Mouse (Mus musculus): ENCODE data around the gene Gyg. TPM values are rescaled to one million over a fixed set of nuclear protein-coding genes. Genes with fewer than 3 reads are reported as not detected.
"Not testable (repeated sequence)": the region's sequence is repeated elsewhere in the genome, so short reads cannot be mapped to it uniquely, and the experiment has no call there.

Gene Gyg
- polyA plus RNA-seq, 1 experiment: 39.6 TPM

DNA sequence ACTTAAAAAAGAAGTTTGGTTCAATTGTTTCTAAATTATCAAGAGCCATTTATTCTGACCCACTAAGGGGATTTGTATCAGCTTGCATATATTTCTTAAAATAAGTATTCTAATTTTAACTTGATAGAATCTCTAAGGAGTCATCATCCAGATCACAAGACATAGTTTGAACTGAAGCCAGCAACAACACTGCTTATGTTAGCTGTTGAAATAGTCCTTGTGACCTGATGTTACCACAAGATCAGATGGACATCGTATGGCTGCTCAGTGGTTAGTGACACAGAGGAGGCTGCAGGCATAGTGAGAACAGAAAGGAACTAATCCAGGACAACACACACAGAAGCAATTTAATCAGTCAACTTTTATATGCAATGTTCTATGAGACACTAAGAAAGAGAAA lies 22.4 kb downstream of the Gyg start:
- DNase-seq (ENCODE audit: extremely low spot score in 1 of 2, low spot score in 1 of 2): no peak

DNA sequence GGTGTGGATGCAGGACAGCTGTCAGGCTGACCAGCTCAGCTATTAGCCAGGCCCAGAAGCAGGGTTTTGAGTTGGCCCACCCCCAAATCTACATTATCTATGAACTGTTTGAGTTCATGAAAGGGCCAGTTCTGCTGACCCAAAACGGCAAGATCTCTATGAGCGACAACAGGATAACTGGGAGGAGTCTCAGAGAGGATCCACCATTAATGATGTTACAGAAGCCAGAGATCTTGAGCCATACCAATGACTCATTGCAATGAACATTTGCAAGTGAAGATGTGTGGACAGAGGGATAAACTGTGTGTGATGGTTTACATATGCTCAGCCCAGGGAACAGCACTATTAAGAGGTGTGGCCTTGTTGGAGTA lies 23.8 kb downstream of the Gyg start:
- DNase-seq (ENCODE audit: extremely low spot score in 1 of 2, low spot score in 1 of 2): no peak

GRCm38 (mm10) chr3:20130456-20131349 lies 24.4 kb downstream of the Gyg start:
- no peak for DNase-seq (ENCODE audit: extremely low spot score in 1 of 2, low spot score in 1 of 2)

- no peak for DNase-seq (ENCODE audit: extremely low spot score in 1 of 2, low spot score in 1 of 2)
Measured at GRCm38 (mm10) chr3:20129491-20129890, 25.6 kb downstream of the Gyg start.

- no peak for DNase-seq (ENCODE audit: extremely low spot score in 1 of 2, low spot score in 1 of 2)
Measured at GRCm38 (mm10) chr3:20127047-20127595, 28.0 kb downstream of the Gyg start.

GRCm38 (mm10) chr3:20125604-20126003 lies 29.5 kb downstream of the Gyg start:
- no peak for DNase-seq (ENCODE audit: extremely low spot score in 1 of 2, low spot score in 1 of 2)

DNA sequence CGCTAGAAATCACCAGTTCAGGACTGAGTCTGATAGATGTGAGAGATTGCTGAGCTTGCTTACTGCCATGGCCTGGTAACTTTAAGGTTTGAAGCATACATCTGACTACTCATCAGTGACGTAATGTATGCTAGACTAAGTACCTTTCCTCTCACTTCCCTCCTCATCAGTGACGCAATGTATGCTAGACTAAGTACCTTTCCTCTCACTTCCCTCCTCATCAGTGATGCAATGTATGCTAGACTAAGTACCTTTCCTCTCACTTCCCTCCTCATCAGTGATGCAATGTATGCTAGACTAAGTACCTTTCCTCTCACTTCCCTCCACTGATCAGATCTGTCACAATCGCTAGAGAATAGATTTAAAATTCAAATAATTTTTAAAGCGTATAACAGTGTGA lies 33.5 kb downstream of the Gyg start:
- not testable (repeated sequence) for DNase-seq (ENCODE audit: extremely low spot score in 1 of 2, low spot score in 1 of 2)

DNA sequence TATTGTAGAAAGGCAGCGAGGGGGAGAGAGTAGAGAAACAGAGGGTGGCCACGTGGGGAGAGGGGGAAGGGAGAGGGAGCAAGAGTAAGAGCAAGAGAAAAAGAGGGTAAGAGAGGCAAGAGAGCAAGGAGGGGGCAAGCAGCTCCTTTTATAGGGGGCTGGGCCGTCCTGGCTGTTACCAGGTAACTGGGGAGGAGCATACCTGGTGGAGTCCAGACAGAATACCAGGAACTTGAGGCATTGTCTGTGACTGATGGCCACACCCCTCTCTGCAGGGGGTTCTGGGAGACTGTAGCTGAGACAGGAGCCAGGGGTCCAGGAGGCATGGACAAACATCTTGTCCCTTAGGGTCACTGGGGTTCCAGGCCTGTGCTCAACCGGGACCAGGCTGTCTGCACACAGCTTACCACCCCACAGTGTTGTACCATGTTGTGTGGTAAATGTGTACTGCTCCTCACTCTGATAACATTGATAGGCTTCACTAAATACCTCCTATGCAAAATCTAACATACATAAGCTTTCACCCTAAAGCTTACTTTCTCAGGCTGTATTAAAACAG lies 35.4 kb downstream of the Gyg start:
- DNase-seq (ENCODE audit: extremely low spot score in 1 of 2, low spot score in 1 of 2): no peak

DNA sequence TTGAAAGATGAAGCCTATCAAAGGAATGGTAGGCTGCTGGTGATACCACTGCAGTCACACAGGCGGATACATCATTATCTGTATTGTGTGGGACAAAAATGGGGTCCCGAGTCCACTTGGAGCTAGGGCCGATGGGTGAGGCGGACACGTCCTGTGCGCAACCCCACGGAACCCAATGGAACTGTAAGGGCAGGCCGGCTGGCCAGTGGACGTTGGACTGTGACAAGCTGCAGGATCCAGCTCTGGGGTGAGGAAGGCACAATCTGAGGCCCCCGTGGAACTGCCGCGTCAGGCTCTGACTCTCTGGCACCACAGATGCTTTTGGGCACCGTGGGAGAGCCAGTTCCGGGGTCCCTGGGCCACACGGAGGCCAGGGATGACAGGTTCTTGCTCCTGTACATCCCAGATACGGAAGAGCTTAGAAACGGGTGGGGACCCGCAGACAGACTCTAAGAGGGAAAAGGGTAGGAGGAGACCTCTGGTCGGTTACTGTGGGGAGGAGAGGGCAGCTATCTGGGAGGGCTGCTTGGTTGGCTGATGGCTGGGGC lies 36.0 kb downstream of the Gyg start:
- no peak for DNase-seq (ENCODE audit: extremely low spot score in 1 of 2, low spot score in 1 of 2)

GRCm38 (mm10) chr3:20111913-20112312 lies 43.2 kb downstream of the Gyg start:
- no peak for DNase-seq (ENCODE audit: extremely low spot score in 1 of 2, low spot score in 1 of 2)

DNA sequence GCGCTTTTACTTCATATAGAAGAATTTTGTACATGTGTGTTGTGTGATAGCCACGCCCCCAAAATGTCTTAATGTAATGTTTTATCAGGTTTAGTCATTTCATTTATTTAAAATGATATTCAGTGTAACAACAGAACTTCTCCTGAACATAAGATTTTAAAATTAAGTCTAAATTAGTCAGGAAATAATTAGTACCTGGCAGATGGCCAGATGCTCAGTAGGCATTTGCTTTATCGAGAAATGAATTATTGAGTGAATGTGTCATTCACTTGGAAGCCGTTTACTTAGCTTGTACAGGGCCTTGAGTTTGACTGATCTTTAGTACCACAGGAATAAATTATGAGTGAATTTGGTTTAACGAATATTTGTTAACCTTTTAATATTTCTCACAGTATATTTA lies 46.2 kb downstream of the Gyg start:
- DNase-seq (ENCODE audit: extremely low spot score in 1 of 2, low spot score in 1 of 2): no peak

GRCm38 (mm10) chr3:20104776-20105175 lies 50.3 kb downstream of the Gyg start:
- DNase-seq (ENCODE audit: extremely low spot score in 1 of 2, low spot score in 1 of 2): no peak

GRCm38 (mm10) chr3:20104318-20104717 lies 50.8 kb downstream of the Gyg start:
- DNase-seq (ENCODE audit: extremely low spot score in 1 of 2, low spot score in 1 of 2): no peak

GRCm38 (mm10) chr3:20103830-20104229 lies 51.3 kb downstream of the Gyg start:
- DNase-seq (ENCODE audit: extremely low spot score in 1 of 2, low spot score in 1 of 2): no peak

GRCm38 (mm10) chr3:20082161-20082560 lies 73.0 kb downstream of the Gyg start:
- no peak for DNase-seq (ENCODE audit: extremely low spot score in 1 of 2, low spot score in 1 of 2)

- DNase-seq (ENCODE audit: extremely low spot score in 1 of 2, low spot score in 1 of 2): peak in 1 of 2 experiments; percentile 14
Measured at GRCm38 (mm10) chr3:20076145-20077053, 78.7 kb downstream of the Gyg start.

Other genes starting within 250 kb of the Gyg start
- 9.6 and 10.5 TPM in 2 replicates for gene Cp, start 198.3 kb downstream of the Gyg start, polyA plus RNA-seq (2012; rRNA removed)
- gene Hps3, start 120.0 kb downstream of the Gyg start, polyA plus RNA-seq (2012; rRNA removed): 14.4 and 15.6 TPM in 2 replicates
- gene Hltf, start 97.5 kb downstream of the Gyg start, polyA plus RNA-seq (2012; rRNA removed): 17.7 and 19.2 TPM in 2 replicates
- 0.18 TPM in 1 of 2 replicates, not detected in the other for gene Cpa3, start 86.9 kb upstream of the Gyg start, polyA plus RNA-seq (2012; rRNA removed)
- 0.18 and 0.29 TPM in 2 replicates for gene Cpb1, start 120.4 kb upstream of the Gyg start, polyA plus RNA-seq (2012; rRNA removed)
- gene Agtr1b, start 211.9 kb upstream of the Gyg start, polyA plus RNA-seq (2012; rRNA removed): 0.19 and 0.24 TPM in 2 replicates

Data from frontal cortex, adult 2 months (tissue).